Mouse (Mus musculus) limb, embryonic 13.5 days (tissue): ENCODE results near the gene Smim6. TPM values are rescaled to one million over a fixed set of nuclear protein-coding genes. Genes with fewer than 3 reads are reported as not detected.

Experiments used
- ATAC-seq: fragments of 200-750 bp; cut with Nextera tagmentation; 2 replicates; pipeline ENCODE4 v1.8.0; 2017; ENCODE audit warnings: low read depth, moderate number of reproducible peaks, moderate TSS enrichment; ENCODE audit not compliant: low FRiP score
- H3K27ac ChIP-seq: fragments of 300-500 bp; sonication (generic); 2 replicates; pipeline ENCODE4 v1.5.1; 2015; ENCODE audit warnings: inconsistent platforms, mild to moderate bottlenecking, moderate library complexity
- H3K27me3 ChIP-seq: fragments of 300-500 bp; sonication (generic); 2 replicates; pipeline ENCODE4 v1.6.1; 2015; ENCODE audit warnings: mild to moderate bottlenecking, inconsistent platforms
- H3K36me3 ChIP-seq: fragments of 300-500 bp; sonication (generic); 2 replicates; pipeline ENCODE4 v1.6.1; 2015; ENCODE audit warnings: inconsistent platforms, mild to moderate bottlenecking, moderate library complexity
- H3K4me1 ChIP-seq: fragments of 300-500 bp; sonication (generic); 2 replicates; pipeline ENCODE4 v1.6.1; 2015; ENCODE audit warnings: inconsistent platforms
- H3K4me2 ChIP-seq: fragments of 300-500 bp; sonication (generic); replicated peaks from 2 replicates; pipeline ENCODE4 v1.6.1; 2015; ENCODE audit warnings: inconsistent platforms, mild to moderate bottlenecking, moderate library complexity
- H3K4me3 ChIP-seq: fragments of 300-500 bp; sonication (generic); 2 replicates; pipeline ENCODE4 v1.5.1; 2015; ENCODE audit warnings: moderate library complexity, mild to moderate bottlenecking, inconsistent platforms
- H3K9ac ChIP-seq: fragments of 300-500 bp; sonication (generic); 2 replicates; pipeline ENCODE4 v1.6.1; 2015; ENCODE audit warnings: mild to moderate bottlenecking, inconsistent platforms
- H3K9me3 ChIP-seq: fragments of 300-500 bp; sonication (generic); 2 replicates; pipeline ENCODE4 v1.6.1; 2016; ENCODE audit warnings: inconsistent platforms
- WGBS: fragments of 180-500 bp; shearing (Covaris S2); methylation state at CpG from one replicate; pipeline ENCODE4 v1.1.7; 2015; 5-methylcytosine and 5-hydroxymethylcytosine counted together
- polyA plus RNA-seq: library from polyadenylated mRNA; unstranded; fragments of >200 nt; fragmentation: Nextera tagmentation; extraction: Ambion mirVana; gene quantifications from 2 replicates; pipeline ENCODE4 v1.2.1, GENCODE M21; 2015

Smim6 gene
- polyA plus RNA-seq, 1 experiment from 2014 or later = 1.4 TPM

- WGBS = 53% methylated on average over 6 of the region's 6 CpGs
- Histone ChIP-seq H3K4me2 (no peak overlapping the region), H3K36me3 (peaks cover 53% of the 10 kb centered on the region), H3K9me3 (no peaks in the 10 kb centered on the region), H3K9ac (no peak overlapping the region), H3K27me3 (no peaks in the 10 kb centered on the region), H3K27ac (no peak overlapping the region), H3K4me1 (no peaks in the 10 kb centered on the region), H3K4me3 (no peak overlapping the region)
- no peak for ATAC-seq
These were observed 8.4 kb downstream of the Smim6 start for GRCm38 (mm10) chr11:115920110-115920818.

GRCm38 (mm10) chr11:115921986-115922385, 10.2 kb downstream of the Smim6 start:
- Histone ChIP-seq H3K27me3 (no peaks in the 10 kb centered on the region), H3K4me1 (no peaks in the 10 kb centered on the region), H3K36me3 (peaks cover 45% of the 10 kb centered on the region), H3K27ac (no peak overlapping the region), H3K4me3 (no peak overlapping the region), H3K9ac (no peak overlapping the region), H3K9me3 (no peaks in the 10 kb centered on the region), H3K4me2 (no peak overlapping the region)
- WGBS = 91% methylated on average over 1 of the region's 1 CpGs
- no peak for ATAC-seq

GRCm38 (mm10) chr11:115929031-115929430, 17.2 kb downstream of the Smim6 start:
- H3K4me2 ChIP-seq = no peak overlapping the region
- H3K27ac ChIP-seq = no peak overlapping the region
- H3K27me3 ChIP-seq = no peaks in the 10 kb centered on the region
- no peak for ATAC-seq
- peaks cover 46% of the 10 kb centered on the region for H3K36me3 ChIP-seq
- no peak overlapping the region for H3K4me3 ChIP-seq
- H3K9me3 ChIP-seq = no peaks in the 10 kb centered on the region
- no peak overlapping the region for H3K9ac ChIP-seq
- H3K4me1 ChIP-seq = peaks cover 11% of the 10 kb centered on the region
- 91% methylated on average over 8 of the region's 8 CpGs for WGBS

GRCm38 (mm10) chr11:115929818-115930217, 18.0 kb downstream of the Smim6 start:
- Histone ChIP-seq H3K4me1 (peaks cover 19% of the 10 kb centered on the region), H3K27me3 (no peaks in the 10 kb centered on the region), H3K36me3 (peaks cover 38% of the 10 kb centered on the region), H3K9me3 (no peaks in the 10 kb centered on the region), H3K9ac (no peak overlapping the region), H3K27ac (no peak overlapping the region), H3K4me3 (no peak overlapping the region), H3K4me2 (no peak overlapping the region)
- 74% methylated on average over 3 of the region's 3 CpGs for WGBS
- ATAC-seq = no peak

GRCm38 (mm10) chr11:115931235-115931634, 19.4 kb downstream of the Smim6 start:
- peaks cover 36% of the 10 kb centered on the region for H3K36me3 ChIP-seq
- H3K9me3 ChIP-seq = no peaks in the 10 kb centered on the region
- H3K4me3 ChIP-seq = no peak overlapping the region
- H3K4me1 ChIP-seq = peaks cover 25% of the 10 kb centered on the region
- H3K4me2 ChIP-seq = no peak overlapping the region
- H3K27ac ChIP-seq = no peak overlapping the region
- ATAC-seq = no peak
- 75% methylated on average over 3 of the region's 3 CpGs for WGBS
- H3K9ac ChIP-seq = no peak overlapping the region
- H3K27me3 ChIP-seq = no peaks in the 10 kb centered on the region

- Histone ChIP-seq H3K4me2 (peak within 1 kb of the TSS; percentile 94), H3K27ac (no peak within 1 kb of the TSS), H3K9ac (peak within 1 kb of the TSS; percentile 90), H3K4me3 (peak within 1 kb of the TSS; percentile 96), H3K36me3 (peaks cover 41% of the 10 kb centered on the region), H3K4me1 (peaks cover 25% of the 10 kb centered on the region), H3K9me3 (no peaks in the 10 kb centered on the region), H3K27me3 (no peaks in the 10 kb centered on the region)
- peak; percentile 97 for ATAC-seq
- under 1% methylated on average over 28 of the region's 28 CpGs for WGBS
These were observed 21.4 kb downstream of the Smim6 start, which contains the start of the genes Sap30bp and Recql5 for GRCm38 (mm10) chr11:115933108-115933746. Gene Sap30bp, plus strand, starts transcription at chr11:115933282. Gene Recql5, minus strand, starts transcription at chr11:115933477.

- under 1% methylated on average over 16 of the region's 16 CpGs for WGBS
- Histone ChIP-seq H3K27me3 (no peaks in the 10 kb centered on the region), H3K4me1 (peaks cover 25% of the 10 kb centered on the region), H3K4me2 (peak overlapping the region; percentile 76), H3K9me3 (no peaks in the 10 kb centered on the region), H3K36me3 (peaks cover 39% of the 10 kb centered on the region), H3K9ac (peak overlapping the region; percentile 90), H3K27ac (no peak overlapping the region), H3K4me3 (peak overlapping the region; percentile 96)
- ATAC-seq = no peak
These were observed 21.9 kb downstream of the Smim6 start for GRCm38 (mm10) chr11:115933747-115934110.

- ATAC-seq = no peak
- no peak overlapping the region for H3K4me2 ChIP-seq
- H3K36me3 ChIP-seq = peaks cover 86% of the 10 kb centered on the region
- H3K4me1 ChIP-seq = peaks cover 6% of the 10 kb centered on the region; the same call in 1 of the 2 replicates
- WGBS = 41% methylated on average over 6 of the region's 6 CpGs
- no peak overlapping the region for H3K27ac ChIP-seq
- H3K4me3 ChIP-seq = no peak overlapping the region
- no peak overlapping the region for H3K9ac ChIP-seq
- H3K27me3 ChIP-seq = no peaks in the 10 kb centered on the region
- H3K9me3 ChIP-seq = no peaks in the 10 kb centered on the region
These were observed 28.0 kb downstream of the Smim6 start for GRCm38 (mm10) chr11:115939690-115940329.

- 90% methylated on average over 7 of the region's 7 CpGs for whole genome bisulfite sequencing
- Histone ChIP-seq H3K4me3 (no peak overlapping the region), H3K27me3 (no peaks in the 10 kb centered on the region), H3K4me1 (no peaks in the 10 kb centered on the region), H3K27ac (no peak overlapping the region), H3K4me2 (no peak overlapping the region), H3K9ac (no peak overlapping the region), H3K36me3 (peaks cover 91% of the 10 kb centered on the region), H3K9me3 (no peaks in the 10 kb centered on the region)
- ATAC-seq = no peak
These were observed 30.2 kb downstream of the Smim6 start for GRCm38 (mm10) chr11:115941980-115942379.

- no peak for ATAC-seq
- Histone ChIP-seq H3K4me1 (0 out of 2 replicates have a peak, but pooled peaks cover 7% of the 10 kb centered on the region), H3K27me3 (no peaks in the 10 kb centered on the region), H3K36me3 (peaks cover 95% of the 10 kb centered on the region), H3K9ac (no peak overlapping the region), H3K4me2 (no peak overlapping the region), H3K4me3 (no peak overlapping the region), H3K9me3 (no peaks in the 10 kb centered on the region), H3K27ac (0 out of 2 replicates have a peak overlapping the region, but pooled peaks have one; percentile 48)
- WGBS = 78% methylated on average over 8 of the region's 8 CpGs
These were observed 33.4 kb downstream of the Smim6 start for GRCm38 (mm10) chr11:115945247-115945646.

- no peaks in the 10 kb centered on the region for H3K27me3 ChIP-seq
- WGBS = 84% methylated on average over 9 of the region's 9 CpGs
- no peaks in the 10 kb centered on the region for H3K9me3 ChIP-seq
- ATAC-seq = no peak
- 0 out of 2 replicates have a peak, but pooled peaks cover 7% of the 10 kb centered on the region for H3K4me1 ChIP-seq
- H3K4me3 ChIP-seq = no peak overlapping the region
- no peak overlapping the region for H3K4me2 ChIP-seq
- peaks cover 95% of the 10 kb centered on the region for H3K36me3 ChIP-seq
- no peak overlapping the region for H3K9ac ChIP-seq
- no peak overlapping the region; the same call in 1 of the 2 replicates for H3K27ac ChIP-seq
These were observed 34.5 kb downstream of the Smim6 start for GRCm38 (mm10) chr11:115946221-115946828.

- H3K27me3 ChIP-seq = no peaks in the 10 kb centered on the region
- peaks cover 97% of the 10 kb centered on the region for H3K36me3 ChIP-seq
- H3K4me1 ChIP-seq = 0 out of 2 replicates have a peak, but pooled peaks cover 7% of the 10 kb centered on the region
- no peak overlapping the region for H3K27ac ChIP-seq
- no peaks in the 10 kb centered on the region for H3K9me3 ChIP-seq
- no peak overlapping the region for H3K4me3 ChIP-seq
- 89% methylated on average over 9 of the region's 9 CpGs for WGBS
- H3K9ac ChIP-seq = no peak overlapping the region
- H3K4me2 ChIP-seq = no peak overlapping the region
- no peak for ATAC-seq
These were observed 36.5 kb downstream of the Smim6 start for GRCm38 (mm10) chr11:115948316-115948715.
